Mouse (Mus musculus): ENCODE data around the gene Zfp953. TPM values are rescaled to one million over a fixed set of nuclear protein-coding genes. Genes with fewer than 3 reads are reported as not detected.

The Zfp953 gene
- polyA plus RNA-seq, 1 experiment: 0.38 TPM

DNA sequence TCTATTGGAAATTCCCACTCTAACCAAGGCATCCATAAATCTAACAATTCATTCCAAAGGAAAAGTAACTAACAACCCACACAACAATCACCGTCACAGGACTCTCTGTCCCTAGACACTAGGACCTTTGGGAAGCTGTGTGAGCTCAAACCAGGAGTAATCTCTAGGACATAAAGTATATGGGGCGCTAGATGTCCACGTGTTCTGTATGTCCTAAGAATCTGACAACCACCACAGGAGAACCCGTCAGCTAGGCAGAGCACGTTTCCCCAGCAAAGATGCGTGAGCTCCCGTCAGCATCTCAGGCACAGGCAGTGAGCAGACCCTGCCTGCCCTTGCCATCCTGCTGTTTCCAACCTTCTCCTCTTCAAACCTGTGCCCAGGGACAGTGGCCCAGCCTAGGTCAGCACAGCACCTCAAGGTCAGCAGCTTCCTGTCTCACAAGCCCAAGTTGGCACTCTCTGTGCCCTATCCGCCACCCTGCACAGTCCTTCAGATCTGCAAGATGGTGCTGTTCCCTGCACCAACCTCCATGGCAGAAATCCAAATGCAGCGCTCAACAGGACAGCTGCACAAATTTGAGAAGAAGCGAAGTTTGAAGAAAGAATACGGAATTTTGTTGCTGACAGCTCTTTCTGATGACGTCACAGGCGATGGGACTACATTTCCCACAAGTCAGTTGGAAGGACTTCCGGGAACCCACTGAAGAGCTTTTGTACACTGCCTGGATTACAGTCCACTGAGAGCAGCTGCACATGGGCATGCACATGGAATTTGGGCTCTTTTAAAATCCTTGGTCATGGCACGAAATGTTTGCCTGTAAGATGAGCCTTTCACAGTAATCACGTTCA, 54.4 kb downstream of the Zfp953 start, which contains the start of gene Zfp457:
Gene Zfp457, minus strand, starts transcription at position 664 of the 851 bp plus-strand sequence.
- Histone ChIP-seq H3K4me3 (replicated peaks; ENCODE audit: extremely low read depth, low read depth, low read length) (peak within 1 kb of the TSS; percentile 96), H3K4me1 (ENCODE audit: control insufficient read depth, insufficient read depth, low read length) (no peaks in the 10 kb centered on the region)
- WGBS: 12% methylated on average over 16 of the region's 16 CpGs
- no peak for TF ChIP-seq CTCF (IDR thresholded peaks at IDR 0.05; ENCODE audit: insufficient read depth, low read length)
- peak; percentile 48; the same call in 1 of the 2 replicates for TF ChIP-seq POLR2A (IDR thresholded peaks at IDR 0.05; ENCODE audit: borderline replicate concordance, extremely low read depth, low read depth, low read length)
- peak; percentile 93 for DNase-seq

Other genes starting within 250 kb of the Zfp953 start
- gene Rslcan18, start 244.3 kb downstream of the Zfp953 start, polyA plus RNA-seq (2012; rRNA removed): 0.05 and 0.12 TPM in 2 replicates
- gene Zfp759, start 238.9 kb downstream of the Zfp953 start, polyA plus RNA-seq (2012; rRNA removed): 0.11 and 0.21 TPM in 2 replicates
- 0.37 and 2.2 TPM in 2 replicates for gene Rsl1, start 187.4 kb downstream of the Zfp953 start, polyA plus RNA-seq (2012; rRNA removed)
- gene Zfp455, start 166.1 kb downstream of the Zfp953 start, polyA plus RNA-seq (2012; rRNA removed): 0.28 and 0.45 TPM in 2 replicates
- gene Zfp458, start 82.1 kb downstream of the Zfp953 start, polyA plus RNA-seq (2012; rRNA removed): 0.38 and 0.83 TPM in 2 replicates
- 0.69 and 0.95 TPM in 2 replicates for gene Zfp457, start 54.1 kb downstream of the Zfp953 start, polyA plus RNA-seq (2012; rRNA removed)
- gene Zfp595, start 28.0 kb downstream of the Zfp953 start, polyA plus RNA-seq (2012; rRNA removed): 0.65 and 1.1 TPM in 2 replicates
- gene Gm28044, start 69 bp downstream of the Zfp953 start, polyA plus RNA-seq (2012; rRNA removed): not detected in 2 replicates
- gene Gm28041, start 15.1 kb upstream of the Zfp953 start, polyA plus RNA-seq (2012; rRNA removed): 0.17 TPM in 1 of 2 replicates, not detected in the other
- 0.17 and 0.27 TPM in 2 replicates for gene Zfp456, start 15.2 kb upstream of the Zfp953 start, polyA plus RNA-seq (2012; rRNA removed)
- gene Zfp429, start 39.2 kb upstream of the Zfp953 start, polyA plus RNA-seq (2012; rRNA removed): 1.1 and 1.9 TPM in 2 replicates
- 0.20 and 0.43 TPM in 2 replicates for gene Zfp459, start 60.8 kb upstream of the Zfp953 start, polyA plus RNA-seq (2012; rRNA removed)
- gene Zfp874a, start 91.0 kb upstream of the Zfp953 start, polyA plus RNA-seq (2012; rRNA removed): 0.66 and 2.5 TPM in 2 replicates
- gene Zfp874b, start 123.7 kb upstream of the Zfp953 start, polyA plus RNA-seq (2012; rRNA removed): 1.0 and 3.1 TPM in 2 replicates
- gene Zfp58, start 139.9 kb upstream of the Zfp953 start, polyA plus RNA-seq (2012; rRNA removed): 0.79 and 0.91 TPM in 2 replicates
- not detected in 2 replicates for gene Gm26965, start 165.5 kb upstream of the Zfp953 start, polyA plus RNA-seq (2012; rRNA removed)
- 17.9 and 21.2 TPM in 2 replicates for gene Zfp87, start 165.6 kb upstream of the Zfp953 start, polyA plus RNA-seq (2012; rRNA removed)
- gene Zfp748, start 193.2 kb upstream of the Zfp953 start, polyA plus RNA-seq (2012; rRNA removed): 3.0 and 4.5 TPM in 2 replicates
- gene Zfp729b, start 249.1 kb upstream of the Zfp953 start, polyA plus RNA-seq (2012; rRNA removed): 0.40 and 0.63 TPM in 2 replicates

Measured in lung, adult 2 months (tissue).